Mouse (Mus musculus): ENCODE measurements around the gene Cpt2. TPM values are rescaled to one million over a fixed set of nuclear protein-coding genes. Genes with fewer than 3 reads are reported as not detected.

The Cpt2 gene
- polyA plus RNA-seq (2012; rRNA removed) = 19.5 and 24.9 TPM in 2 replicates

GRCm38 (mm10) chr4:107923145-107923802 lies at the start of gene Cpt2:
Gene Cpt2 (minus strand): TSS chr4:107923610.

GRCm38 (mm10) chr4:107967966-107968682 lies 44.7 kb upstream of the Cpt2 start, which contains the start of gene Slc1a7:
Gene Slc1a7 (plus strand): TSS chr4:107968332.

GRCm38 (mm10) chr4:107889731-107890432 lies 33.5 kb downstream of the Cpt2 start, which contains the start of gene 0610037L13Rik:
Gene 0610037L13Rik (plus strand): TSS chr4:107889813.

GRCm38 (mm10) chr4:107879254-107880050 lies 44.0 kb downstream of the Cpt2 start, which contains the start of gene Magoh:
Gene Magoh (plus strand): TSS chr4:107879755.

Other genes with a start within 250 kb of the Cpt2 start
- 0.03 TPM in 1 of 2 replicates, not detected in the other for gene Dmrtb1, start 239.4 kb downstream of the Cpt2 start, polyA plus RNA-seq (2012; rRNA removed)
- 4.6 and 4.9 TPM in 2 replicates for gene Lrp8, start 121.3 kb downstream of the Cpt2 start, polyA plus RNA-seq (2012; rRNA removed)
- 106 and 108 TPM in 2 replicates for gene Magoh, start 43.9 kb downstream of the Cpt2 start, polyA plus RNA-seq (2012; rRNA removed)
- 34.1 and 34.9 TPM in 2 replicates for gene 0610037L13Rik, start 33.8 kb downstream of the Cpt2 start, polyA plus RNA-seq (2012; rRNA removed)
- gene Slc1a7, start 44.7 kb upstream of the Cpt2 start, polyA plus RNA-seq (2012; rRNA removed) = 0.02 TPM in 1 of 2 replicates, not detected in the other
- gene Podn, start 172.8 kb upstream of the Cpt2 start, polyA plus RNA-seq (2012; rRNA removed) = 0.55 and 0.69 TPM in 2 replicates
- 200 and 226 TPM in 2 replicates for gene Scp2, start 221.4 kb upstream of the Cpt2 start, polyA plus RNA-seq (2012; rRNA removed)
- gene Echdc2, start 241.8 kb upstream of the Cpt2 start, polyA plus RNA-seq (2012; rRNA removed) = 9.6 and 11.0 TPM in 2 replicates

Data from liver, embryonic 14 days (tissue).